Mouse (Mus musculus) right cerebral cortex, postnatal 4 days (tissue): ENCODE data around the gene Padi1.

Experiments
- DNase-seq: peaks from one replicate; pipeline ENCODE4 v3.0.0-alpha.2; 2022

The Padi1 gene

GRCm38 (mm10) chr4:140815496-140815895, 30.1 kb downstream of the Padi1 start:
- DNase-seq = no peak

DNA sequence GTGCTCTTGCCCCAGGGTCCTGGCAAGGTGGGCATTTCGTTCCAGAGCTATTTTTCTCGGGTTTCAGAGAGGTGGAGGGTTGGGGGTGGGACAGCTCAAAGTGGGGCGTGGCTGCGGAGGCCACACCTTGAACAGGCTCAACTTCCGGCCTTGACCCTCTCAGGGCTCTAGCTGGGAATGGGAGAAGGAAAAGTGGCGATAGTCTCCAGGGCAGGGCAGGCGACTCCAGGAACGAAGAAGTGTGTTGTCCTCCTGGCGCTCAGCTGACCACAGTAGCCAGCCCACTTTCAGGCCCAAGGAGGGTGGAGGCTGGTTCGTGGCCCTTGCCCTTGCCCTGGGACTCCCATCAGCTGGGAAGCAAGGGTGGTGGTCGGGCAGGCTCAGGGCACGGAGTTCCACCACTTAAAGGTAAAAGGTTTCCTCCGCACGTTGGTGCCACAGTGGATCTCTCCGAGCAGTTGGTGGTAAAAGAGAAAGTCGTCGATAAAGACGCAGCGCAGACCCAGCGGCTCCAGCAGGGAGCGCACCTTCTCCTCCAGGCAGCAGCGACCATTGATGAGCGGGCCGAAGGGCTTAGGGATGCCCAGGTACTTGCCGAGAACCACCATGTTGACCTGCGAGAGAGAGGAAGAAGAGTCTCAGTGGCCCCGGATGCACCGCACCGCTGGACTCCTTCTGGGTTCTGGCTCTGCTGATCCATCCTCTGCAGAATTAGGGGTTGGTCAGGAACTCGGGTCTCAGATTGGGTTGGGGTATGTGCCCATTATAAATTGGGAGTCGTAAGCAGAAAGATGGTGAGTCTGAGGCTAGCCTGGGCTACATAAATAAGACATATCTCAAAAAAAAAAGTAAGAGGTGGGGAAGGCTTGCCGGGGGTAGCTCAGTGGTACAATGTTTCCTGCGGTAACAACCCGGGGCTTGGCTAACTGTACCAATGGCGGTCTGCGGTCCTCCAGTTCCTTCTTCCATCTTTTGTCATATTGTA, 31.0 kb downstream of the Padi1 start:
- no peak for DNase-seq

DNA sequence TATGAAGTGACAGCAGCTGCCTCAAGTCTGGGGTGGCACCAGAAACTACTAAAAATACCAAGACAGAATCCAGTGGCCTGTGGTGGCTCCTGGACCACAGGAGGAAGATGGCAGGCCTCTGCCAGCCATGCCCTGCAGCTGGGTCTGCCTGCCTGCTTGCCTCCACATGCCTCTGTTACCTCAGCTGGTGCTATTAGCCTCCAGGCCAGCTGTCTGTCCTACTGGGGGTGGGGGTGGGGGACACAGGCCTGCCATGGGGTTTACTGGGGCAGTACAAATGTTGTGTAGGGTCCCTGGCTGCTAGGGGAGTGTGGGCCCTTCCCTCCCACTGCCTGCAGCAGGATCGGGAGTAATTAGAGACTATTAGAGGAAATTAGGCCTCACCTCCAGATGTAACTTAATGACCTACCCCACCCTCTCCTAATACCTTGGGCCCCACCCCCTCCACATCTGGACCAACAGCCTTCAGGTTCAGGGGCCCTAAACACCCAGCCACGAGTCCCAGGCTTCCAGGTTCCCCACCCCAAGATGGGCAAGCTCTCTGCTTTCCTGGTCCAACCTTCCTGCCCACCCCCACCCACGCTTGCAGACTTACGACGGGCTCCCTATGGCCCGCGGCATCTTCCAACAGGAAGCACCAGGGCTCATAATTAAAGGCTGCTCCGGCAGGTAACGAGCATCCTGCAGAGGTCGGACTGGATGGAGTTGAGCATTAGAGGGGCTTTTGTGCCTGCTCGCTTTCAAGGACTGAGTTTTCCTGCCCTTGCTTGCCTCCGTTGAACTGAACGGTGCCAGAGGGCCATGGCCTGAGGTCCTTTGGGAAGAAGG, 32.0 kb downstream of the Padi1 start:
- DNase-seq = no peak

GRCm38 (mm10) chr4:140812609-140813008, 33.0 kb downstream of the Padi1 start:
- DNase-seq = peak; percentile 16

DNA sequence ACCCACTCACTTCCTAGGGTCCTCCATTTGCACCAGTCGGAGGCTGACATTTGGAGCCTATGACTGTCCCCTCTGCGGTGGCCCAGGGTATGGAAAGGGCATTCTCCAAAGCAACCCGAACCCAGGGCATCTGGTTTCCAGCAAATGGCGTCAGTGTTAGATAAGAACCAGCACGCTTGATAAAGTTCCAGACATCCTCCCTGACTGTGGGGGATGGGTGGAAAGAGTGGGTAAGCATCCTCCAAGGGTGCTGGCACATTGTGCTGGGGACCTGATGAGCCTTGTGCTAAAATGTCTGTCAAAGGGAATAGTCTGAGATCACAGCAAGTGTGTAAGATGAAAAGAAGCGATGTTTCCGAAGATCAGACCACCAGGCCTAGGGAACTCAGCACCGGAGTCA, 33.4 kb downstream of the Padi1 start:
- no peak for DNase-seq

- no peak for DNase-seq
Measured at GRCm38 (mm10) chr4:140810458-140811260, 34.9 kb downstream of the Padi1 start, which contains the start of gene Padi3. TSS of gene Padi3 (minus strand) at chr4:140810648.

DNA sequence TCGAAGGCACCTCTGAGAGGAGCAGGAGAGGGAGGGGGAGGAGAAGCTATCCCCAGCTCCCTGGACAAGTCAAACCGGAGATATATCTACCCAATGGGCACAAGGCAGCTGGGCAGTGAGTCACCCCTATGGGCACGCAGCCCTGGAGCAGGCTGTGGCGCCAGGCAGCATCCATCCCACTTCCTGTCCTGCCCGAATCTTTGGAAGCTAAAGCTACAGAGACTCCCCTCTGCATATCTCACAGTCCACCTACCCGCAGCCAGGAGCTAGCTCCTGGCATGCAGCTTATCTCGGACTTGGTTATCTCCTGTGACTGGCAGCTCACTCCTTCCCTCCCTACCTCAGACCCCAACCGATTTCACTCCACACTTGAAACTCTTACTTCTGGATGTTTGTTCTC, 36.5 kb downstream of the Padi1 start:
- DNase-seq = no peak

DNA sequence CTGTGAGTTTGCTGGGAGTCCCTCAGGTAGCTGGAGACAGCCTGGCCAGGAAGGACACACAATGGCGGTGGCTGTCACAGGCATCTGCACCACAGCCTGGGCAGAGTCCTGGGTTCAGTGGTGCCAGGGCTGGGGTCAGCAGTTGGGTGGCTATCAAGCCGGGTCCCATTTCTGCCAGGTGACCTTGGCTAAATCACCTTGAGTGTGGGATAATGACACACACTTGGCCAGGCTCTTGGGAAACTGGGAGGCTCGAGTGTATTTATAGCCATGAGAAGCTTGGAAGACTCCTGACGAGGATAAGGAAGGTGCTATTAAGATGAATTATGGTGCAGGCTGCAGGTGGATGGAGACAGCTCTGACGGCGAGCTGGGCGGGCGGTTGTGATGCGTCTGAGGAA, 41.0 kb downstream of the Padi1 start:
- DNase-seq = no peak

DNA sequence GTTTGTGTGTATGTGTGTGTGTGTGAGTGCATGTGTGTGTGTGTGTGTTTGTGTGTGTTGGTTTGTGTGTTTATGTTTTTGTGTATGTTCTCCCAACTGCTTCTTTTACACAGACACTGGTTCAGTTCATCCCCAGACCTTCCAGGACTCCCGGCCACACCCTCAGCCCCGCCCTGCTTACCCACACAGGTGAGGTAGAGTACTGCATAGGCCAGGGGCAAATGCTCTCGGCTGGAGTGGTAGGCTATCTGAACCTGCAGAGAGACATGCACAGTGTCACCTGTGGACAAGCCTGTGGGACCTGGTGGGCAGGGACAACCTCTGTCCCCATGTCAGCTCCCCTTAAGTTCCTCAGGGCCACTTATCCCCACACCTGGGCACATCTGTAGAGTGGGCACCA, 44.2 kb downstream of the Padi1 start:
- no peak for DNase-seq

GRCm38 (mm10) chr4:140796786-140797185, 48.8 kb downstream of the Padi1 start:
- DNase-seq = no peak

- no peak for DNase-seq
Measured at GRCm38 (mm10) chr4:140794678-140795077, 50.9 kb downstream of the Padi1 start.

GRCm38 (mm10) chr4:140793795-140794194, 51.8 kb downstream of the Padi1 start:
- DNase-seq = no peak

- no peak for DNase-seq
Measured at GRCm38 (mm10) chr4:140792584-140792983, 53.0 kb downstream of the Padi1 start.

- no peak for DNase-seq
Measured at GRCm38 (mm10) chr4:140791071-140791470, 54.5 kb downstream of the Padi1 start.

DNA sequence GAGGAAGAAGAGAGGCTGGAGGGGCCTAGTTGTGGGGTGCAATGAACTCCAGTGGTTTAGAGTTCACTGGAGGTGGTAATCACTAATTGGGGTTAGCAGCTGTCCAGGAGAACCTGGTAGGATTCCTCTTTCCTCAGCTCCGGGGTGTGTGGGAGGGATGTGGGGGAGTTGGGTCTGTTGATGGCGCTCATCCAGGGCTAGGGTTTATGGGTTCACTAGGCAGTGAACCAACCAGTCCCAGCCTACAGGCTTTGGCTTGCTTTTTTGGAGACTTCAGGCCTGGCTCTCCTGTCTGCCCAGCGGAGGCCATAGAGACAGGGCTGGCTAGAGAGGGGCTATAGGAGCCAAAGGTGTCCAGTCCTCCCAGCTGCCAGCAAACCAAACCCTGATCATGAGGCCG, 55.6 kb downstream of the Padi1 start:
- no peak for DNase-seq

GRCm38 (mm10) chr4:140788983-140789382, 56.6 kb downstream of the Padi1 start:
- DNase-seq = peak; percentile 57

GRCm38 (mm10) chr4:140788264-140788663, 57.3 kb downstream of the Padi1 start:
- no peak for DNase-seq

DNA sequence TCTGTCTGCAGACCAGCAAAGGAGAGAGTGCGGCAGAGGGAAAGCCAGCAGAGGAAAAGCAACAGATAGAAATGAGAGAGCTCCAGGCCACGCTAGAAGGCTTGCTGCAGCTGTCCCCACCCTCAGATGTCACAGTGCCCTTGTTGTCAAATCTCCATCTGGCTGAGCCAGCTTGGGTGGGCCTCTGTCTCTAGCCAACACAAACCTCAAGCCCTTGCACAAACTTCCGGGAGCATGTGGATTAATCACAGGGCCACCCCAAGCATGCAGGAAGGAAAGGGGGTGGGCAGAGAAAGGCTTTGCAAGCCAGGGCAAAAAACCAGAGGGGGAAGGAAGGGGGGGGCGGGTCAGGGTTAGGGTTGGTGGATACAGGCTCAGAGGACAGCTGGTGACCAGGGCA, 58.2 kb downstream of the Padi1 start:
- no peak for DNase-seq

DNA sequence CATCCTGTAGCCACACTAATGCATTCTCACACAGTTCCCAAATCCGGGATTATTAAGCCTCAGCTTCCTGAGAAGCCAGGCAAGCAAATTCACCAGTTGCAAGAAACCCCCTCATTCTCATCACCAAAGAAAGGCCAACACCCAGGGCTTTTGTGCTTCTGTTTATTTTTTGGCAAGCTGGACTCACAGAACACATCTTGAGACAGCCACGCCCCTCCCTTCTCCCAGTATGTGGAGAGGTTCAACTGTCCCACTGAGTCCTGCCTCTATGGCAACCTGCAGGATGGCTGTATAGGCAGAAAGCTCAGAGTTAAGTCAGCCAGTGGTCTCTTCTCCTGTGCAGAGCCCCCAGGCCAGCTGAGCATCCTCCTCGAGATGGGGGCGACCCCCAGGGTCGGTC, 60.4 kb downstream of the Padi1 start:
- no peak for DNase-seq

DNA sequence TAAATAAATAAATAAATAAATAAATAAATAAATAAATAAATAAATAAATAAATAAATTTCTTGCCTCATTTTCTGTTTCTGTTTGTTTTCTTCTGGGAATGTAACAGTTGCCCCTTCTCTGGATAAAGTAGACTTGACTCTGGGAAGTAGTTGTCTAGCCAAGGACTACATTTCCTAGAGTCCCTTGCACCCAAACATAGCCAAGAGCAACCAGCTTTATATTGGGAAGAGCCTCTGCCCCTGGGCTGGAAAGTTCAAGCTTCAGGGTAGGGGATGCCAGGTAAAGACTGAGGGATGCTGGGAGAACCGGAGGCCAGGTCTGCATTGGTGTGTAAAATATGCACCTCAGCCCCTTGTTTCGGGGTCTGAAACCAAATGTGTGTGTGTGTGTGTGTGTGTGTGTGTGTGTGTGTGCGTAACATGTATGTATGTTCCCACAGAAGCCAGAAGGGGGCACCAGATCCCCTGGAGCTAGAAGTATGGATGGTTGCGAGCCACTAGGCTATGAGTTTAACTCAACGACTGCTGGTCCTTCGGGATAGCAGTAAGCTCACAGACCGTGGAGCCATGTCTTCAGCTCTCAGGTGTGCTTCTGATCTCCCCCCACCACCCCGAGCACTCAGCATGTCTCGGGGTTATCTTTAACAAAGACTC, 61.2 kb downstream of the Padi1 start:
- DNase-seq = no peak

DNA sequence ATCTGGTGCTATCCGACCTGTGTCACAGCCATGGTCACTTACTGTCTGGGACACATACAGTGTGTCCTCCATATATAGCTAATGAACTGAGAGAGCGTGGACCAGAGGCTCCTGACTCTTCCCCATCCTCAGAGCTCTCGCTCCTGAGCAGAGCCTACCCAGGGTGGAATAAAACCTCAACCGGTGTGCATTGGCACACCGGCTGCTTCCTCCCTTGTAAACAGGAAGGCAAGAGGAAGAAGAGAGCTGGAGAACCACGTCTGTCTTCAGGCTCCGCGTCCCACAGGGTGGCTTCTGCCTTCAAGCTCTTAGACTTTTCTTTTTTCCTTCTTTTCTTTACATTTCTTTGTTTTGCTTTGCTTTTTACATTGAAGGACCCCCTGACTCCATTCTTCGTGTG, 62.8 kb downstream of the Padi1 start:
- DNase-seq = no peak

- DNase-seq = no peak
Measured at GRCm38 (mm10) chr4:140780507-140780906, 65.1 kb downstream of the Padi1 start.
